Mouse (Mus musculus) lung, postnatal 0 days (tissue): ENCODE measurements around the gene Zcchc17.

Experiments used
- CTCF ChIP-seq: IDR thresholded peaks from 2 replicates; pipeline ENCODE4 v1.5.1; 2016; ENCODE audit warnings: antibody characterized with exemption, mild to moderate bottlenecking
- EP300 ChIP-seq: IDR thresholded peaks from 2 replicates; pipeline ENCODE4 v1.6.1; 2016; ENCODE audit warnings: antibody characterized with exemption, mild to moderate bottlenecking, control low read depth

- TF ChIP-seq EP300 = no peak
- TF ChIP-seq CTCF = no peak
Measured at GRCm38 (mm10) chr4:130266601-130267000, 93.1 kb downstream of the Zcchc17 start.
